Mouse (Mus musculus) liver, postnatal 0 days (tissue): ENCODE results near the gene Kcmf1.

ENCODE experiments used
- CTCF ChIP-seq: sonication (generic); IDR thresholded peaks from 2 replicates; pipeline ENCODE4 v1.5.1; 2016; ENCODE audit warnings: antibody characterized with exemption, low read depth
- EP300 ChIP-seq: IDR thresholded peaks from 2 replicates; pipeline ENCODE4 v1.6.1; 2016; ENCODE audit warnings: antibody characterized with exemption, low read depth, mild to moderate bottlenecking

- TF ChIP-seq CTCF, result no peak
- TF ChIP-seq EP300, result no peak
Observed at GRCm38 (mm10) chr6:72803669-72804068, 96.1 kb downstream of the Kcmf1 start.
